Mouse (Mus musculus) lung, postnatal 25 days (tissue): Measurements from ENCODE around the gene Mroh7.
A peak's percentile ranks its signal among the peaks of the same experiment; 100 is the strongest.
"Not testable (repeated sequence)": the region's sequence is repeated elsewhere in the genome, so short reads cannot be mapped to it uniquely, and the experiment has no call there.

Experiments
- DNase-seq: peaks from one replicate; pipeline ENCODE4 v3.0.0; 2022; ENCODE audit warnings: low spot score

The Mroh7 gene

DNA sequence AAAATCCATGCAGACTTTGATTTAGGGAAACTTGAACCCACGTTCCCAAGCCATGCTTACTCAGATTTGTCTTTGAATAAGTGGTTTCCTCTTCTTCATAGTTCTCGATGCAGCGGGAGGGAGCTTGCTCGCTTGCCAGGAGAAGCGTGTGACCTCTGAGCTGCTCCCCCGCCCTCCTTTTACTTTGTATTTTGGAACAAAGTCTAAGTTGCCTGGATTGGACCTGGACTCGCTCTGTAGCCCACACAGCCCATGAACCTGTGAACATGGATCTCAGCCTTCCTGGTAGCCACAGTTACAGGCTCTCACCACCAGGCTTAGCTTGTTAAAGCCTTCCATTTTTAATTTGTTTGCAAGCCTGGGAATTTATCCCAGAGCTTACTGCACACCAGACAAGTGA lies at the start of gene Mroh7:
Mroh7 (minus strand) TSS at position 112 of the 400 bp plus-strand sequence.
- no peak for DNase-seq

DNA sequence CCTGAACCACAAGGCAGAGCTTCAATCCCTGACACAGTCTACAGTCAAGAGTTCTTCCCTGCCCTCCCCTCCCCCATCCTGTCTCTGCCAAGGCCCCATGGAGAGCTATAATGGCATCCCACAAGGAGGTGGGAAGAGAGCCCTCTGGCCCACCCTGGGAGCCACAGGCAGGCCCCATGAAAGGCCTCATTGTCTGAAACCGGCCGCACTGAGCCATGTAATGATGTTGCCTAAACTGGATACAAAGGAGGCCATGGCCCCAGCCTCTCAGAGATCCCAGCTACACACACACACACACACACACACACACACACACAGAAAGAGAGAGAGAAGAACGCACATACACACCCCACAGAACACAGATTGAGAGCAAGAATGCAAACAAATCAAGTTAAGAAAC lies 49.3 kb upstream of the Mroh7 start:
- DNase-seq: no peak

DNA sequence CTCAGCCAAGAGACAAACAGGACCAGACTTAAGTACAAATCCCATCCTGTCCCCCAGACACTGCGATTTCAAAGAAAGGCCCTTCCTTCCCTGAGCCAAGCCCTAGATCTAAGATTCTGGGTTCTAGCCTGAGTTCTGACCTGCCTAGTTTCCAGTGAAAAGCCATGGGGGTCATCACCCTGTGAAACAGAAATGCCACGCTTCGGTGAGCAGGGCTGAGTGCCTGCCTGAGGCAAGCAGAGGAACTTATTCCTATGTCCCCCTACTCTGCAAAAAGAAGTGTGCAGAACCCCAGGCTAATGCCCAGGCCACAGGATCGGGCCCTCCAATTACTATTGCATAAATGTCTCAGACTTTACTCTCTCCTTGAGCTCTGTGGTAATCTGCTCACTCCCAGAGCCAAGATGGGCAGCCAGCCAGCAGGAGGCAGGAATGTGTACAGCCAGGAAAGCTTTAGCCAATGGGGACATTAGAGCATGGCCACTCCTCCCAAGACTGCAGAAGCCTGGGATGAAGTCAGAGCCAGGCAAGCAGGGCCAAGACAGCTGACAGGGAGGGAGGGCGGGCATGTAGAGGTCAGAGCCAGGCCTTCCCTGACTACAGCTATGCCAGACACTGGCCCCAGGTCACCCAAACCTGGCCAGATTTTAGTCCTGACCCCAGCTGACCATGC lies 47.5 kb upstream of the Mroh7 start:
- peak; percentile 96 for DNase-seq

DNA sequence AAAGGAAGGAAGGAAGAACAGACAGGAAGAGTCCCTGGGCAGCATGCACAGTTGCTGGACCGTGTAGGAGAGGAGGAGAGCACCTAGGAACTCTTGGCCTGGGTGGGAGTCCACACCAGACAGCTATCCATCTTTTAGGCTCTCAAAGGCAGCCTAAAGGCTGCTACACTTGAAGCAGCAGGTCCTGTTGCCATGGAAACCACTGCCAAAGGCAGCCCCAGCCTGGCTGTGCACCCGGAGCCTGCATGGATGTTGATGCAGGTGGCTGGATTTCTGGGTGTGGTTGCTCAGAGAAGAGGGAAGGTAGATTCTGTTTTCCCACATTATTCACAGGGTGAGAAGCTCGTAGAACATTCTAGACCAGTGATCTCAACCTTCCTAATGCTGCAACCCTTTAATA lies 46.3 kb upstream of the Mroh7 start:
- DNase-seq: no peak

DNA sequence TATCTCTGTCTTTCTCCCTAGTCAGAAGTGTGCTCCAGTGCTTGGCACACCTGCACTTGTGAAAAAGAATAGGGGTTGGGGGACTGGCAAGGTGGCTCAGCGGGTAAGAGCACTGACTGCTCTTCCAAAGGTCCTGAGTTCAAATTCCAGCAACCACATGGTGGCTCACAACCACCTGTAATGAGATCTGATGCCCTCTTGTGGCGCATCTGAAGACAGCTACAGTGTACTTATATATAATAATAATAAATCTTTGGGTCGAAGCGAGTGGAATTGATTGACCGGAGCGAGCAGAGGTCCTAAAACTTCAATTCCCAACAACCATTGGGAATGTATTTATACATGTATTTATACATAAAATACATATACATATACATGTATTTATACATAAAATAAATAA lies 45.0 kb upstream of the Mroh7 start:
- DNase-seq: not testable (repeated sequence)

DNA sequence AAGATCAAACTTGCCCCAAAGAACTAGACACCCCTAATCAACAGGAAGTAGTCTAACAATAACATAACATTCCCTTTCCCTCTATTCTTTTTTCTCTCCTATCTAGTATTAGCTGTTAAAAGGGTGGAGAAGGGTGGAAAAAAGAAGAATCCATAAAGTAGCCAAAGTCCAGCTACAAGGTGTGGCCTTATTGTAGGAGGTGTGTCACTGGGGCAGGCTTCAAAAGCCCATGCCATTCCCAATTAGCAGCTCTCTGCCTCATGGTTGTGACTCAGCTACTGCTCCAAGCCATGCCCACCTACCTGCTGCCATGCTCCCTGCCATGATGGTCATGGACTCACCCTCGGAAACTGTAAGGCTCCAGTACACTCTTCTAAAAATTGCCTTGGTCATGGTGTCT lies 41.8 kb upstream of the Mroh7 start:
- DNase-seq: no peak

DNA sequence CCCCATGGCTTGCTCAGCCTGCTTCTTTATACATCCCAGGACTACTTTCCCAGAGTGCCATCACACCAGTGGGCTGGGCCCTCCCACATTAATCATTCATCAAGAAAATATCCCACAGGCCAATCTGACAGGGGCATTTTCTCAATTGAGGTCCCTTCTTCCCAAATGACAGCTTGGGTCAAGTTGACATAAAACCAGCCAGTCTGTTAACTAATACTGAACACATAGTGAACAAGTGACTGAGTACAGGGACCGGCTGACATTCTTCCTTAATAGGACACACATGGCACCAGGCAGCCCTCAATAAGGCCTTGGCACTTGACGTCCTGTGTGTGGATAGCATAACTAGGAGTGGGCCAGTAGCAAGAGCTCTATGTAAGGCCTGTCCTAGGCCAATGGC lies 38.6 kb upstream of the Mroh7 start:
- DNase-seq: no peak

DNA sequence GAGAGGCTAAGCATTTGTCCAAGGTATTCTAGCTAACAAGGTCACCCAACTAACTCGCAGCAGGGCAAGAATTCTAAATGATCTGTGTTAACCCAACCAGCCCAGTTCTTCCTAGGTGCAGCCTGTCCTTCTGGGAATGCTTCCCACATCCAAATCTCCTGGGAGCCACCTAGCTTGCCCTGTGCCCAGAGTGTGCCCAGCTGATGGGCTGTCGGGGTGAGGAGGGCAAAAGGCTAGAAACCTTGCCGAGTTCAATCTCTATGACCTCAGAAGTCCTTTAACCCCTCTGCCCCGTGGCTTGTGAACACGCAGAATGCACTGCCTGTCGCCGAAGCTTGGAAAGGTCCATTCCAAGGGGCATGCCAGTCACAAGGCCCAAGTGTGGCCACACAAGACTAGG lies 33.4 kb upstream of the Mroh7 start:
- DNase-seq: no peak

DNA sequence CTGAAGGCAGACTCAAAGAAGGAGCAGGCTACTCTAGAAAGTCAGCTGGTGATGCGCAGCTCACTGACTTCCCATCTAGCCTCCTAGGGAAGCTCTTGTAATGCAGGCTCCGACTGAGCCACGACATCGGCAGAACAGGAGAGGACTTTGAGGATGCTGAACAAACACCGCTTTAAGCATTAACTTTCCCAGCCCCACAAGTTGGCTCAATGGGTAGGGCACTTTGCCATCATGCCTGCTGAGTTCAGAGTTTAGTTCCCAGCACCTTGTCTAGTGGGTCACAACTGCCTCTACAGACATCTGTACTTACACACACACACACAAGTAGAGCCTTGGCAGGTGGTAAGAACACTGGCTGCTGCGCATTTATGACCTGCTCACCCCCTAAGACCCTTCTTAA lies 21.0 kb upstream of the Mroh7 start:
- no peak for DNase-seq

DNA sequence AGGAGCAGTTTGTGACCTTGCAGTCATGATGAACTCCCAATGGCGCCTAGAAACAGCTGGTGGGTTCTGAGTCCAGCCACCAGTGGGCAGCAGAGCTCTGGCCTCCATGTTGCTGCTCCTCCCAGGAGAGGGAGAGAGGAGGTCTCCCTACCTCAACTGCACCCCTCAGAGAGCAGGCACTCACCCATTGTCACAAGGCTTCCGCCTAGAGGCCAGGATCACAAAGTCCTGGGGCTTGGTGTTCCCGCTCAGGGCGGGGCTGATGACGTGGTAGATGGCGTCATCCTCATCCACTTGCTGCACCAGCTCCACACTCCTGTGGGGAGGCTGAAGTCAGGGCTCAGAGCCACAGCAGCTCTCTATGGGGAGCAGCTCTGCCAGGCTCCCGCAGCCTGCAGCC lies 19.0 kb upstream of the Mroh7 start:
- DNase-seq: peak; percentile 54

DNA sequence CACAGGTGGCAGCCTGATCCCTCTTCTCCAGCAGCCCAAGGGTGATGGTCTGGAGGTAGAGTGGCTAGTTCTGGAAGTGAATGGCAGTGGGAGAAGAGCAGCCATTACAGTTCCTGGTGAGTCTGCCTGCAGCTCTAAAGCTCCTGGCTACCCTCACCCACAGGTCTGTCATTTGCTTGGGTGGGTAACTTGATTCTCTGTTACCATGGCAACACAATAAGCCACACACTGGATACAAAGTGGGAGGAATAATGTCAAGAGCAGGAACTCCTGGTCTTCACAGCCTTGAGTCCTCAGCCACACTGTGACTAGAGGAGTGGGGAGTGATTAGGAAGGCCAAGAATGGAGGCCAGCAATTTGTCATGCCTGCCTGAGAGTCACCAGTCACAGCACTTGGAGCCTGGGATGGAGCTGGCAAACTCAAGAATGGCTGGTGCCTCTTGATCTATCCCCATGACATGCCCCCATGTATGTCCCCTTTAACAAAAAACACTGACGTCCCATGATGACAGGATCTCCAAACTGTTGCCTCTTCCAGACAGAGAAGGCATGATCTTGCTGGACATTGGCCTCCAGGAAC lies 16.4 kb upstream of the Mroh7 start:
- no peak for DNase-seq

DNA sequence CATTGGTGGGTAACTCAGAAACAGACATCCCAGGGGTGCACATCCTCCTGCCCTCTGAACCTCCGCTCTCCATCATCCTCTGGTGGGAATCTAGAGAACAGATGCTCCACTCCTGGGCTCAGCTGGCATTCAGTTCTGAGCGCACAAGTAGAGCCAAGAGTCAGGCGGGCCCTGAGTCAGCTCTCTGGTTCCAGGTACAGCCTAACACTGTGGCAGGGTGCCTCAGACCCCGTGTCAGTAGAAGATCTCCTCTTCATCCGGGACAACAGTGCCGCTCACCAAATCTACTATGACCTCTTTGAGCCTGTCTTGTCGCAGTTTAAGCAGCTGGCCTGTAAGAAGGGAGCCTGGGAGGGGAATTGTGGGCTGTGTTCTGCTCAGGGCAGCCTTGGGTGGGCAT lies 15.1 kb upstream of the Mroh7 start:
- DNase-seq: no peak

DNA sequence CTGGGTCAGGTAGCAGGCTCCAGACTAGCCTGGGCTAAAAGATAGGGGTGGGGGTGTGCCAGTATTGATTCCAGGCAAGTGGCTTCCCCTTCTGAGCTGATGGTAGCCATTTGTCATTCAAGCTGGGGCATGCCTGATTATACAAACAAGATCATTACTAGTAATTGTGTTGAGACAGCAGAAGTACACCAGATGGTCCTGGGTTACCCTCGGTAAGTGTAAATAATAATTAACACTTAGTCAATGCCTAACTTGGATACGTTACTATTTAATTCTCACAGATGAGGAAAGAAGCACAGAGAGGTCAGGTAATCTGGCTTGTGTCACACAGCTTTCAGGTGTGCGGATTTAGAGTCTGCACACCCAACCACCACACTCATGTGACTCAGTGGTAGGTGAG lies 7.2 kb upstream of the Mroh7 start:
- DNase-seq: no peak

DNA sequence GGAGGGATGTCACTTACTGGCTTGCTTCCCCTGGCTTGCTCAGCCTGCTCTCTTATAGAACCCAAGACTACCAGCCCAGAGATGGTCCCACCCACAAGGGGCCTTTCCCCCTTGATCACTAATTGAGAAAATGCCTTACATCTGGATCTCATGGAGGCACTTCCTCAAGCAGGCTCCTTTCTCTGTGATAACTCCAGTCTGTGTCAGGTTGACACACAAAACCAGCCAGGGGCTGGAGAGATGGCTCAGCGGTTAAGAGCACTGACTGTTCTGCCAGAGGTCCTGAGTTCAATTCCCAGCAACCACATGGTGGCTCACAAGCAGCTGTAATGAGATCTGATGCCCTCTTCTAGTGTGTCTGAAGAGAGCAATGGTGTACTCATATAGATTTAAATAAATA lies 6.2 kb upstream of the Mroh7 start:
- not testable (repeated sequence) for DNase-seq

DNA sequence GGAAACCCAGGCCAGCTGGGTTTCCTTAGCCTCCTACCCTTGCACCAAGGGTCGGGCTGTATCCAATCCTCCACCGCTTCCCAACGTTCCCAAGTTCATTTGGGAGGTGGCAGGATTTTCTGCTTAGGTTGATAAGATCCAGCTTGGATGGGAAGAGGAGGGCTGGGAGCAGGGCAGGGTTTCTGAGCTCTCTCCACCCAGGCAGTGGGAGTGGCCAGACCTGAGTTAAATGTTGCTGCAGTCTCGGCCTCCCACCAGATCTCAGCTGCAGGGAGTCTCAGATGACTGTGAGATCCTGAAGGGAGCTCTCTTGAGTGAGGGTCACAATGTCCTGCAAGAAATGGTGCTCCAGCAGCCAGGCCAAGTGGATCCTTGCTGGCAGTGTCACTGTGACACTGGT lies 2.9 kb upstream of the Mroh7 start, which contains the start of gene Fam151a:
Fam151a (plus strand) TSS at position 254 of the 400 bp plus-strand sequence.
- DNase-seq: no peak

DNA sequence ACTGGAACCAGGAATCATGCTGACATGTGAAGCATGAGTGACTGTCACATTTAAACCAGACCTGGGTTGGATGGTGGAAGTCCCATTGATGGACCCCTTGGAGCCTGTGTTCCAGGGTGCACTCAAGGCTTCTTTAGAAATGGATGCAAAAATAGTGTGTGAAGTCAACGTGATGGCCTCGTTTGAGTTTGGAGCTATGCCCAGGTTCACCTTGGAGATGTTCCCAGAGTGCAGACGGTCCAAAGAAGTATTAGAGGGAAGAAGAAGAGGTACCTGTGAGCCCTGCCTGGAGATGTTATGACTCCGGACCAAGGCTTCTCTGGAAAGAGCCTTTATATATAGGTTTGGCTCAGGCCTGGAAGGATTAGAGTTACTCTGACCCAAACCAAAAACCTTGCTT lies 10.1 kb downstream of the Mroh7 start:
- no peak for DNase-seq

DNA sequence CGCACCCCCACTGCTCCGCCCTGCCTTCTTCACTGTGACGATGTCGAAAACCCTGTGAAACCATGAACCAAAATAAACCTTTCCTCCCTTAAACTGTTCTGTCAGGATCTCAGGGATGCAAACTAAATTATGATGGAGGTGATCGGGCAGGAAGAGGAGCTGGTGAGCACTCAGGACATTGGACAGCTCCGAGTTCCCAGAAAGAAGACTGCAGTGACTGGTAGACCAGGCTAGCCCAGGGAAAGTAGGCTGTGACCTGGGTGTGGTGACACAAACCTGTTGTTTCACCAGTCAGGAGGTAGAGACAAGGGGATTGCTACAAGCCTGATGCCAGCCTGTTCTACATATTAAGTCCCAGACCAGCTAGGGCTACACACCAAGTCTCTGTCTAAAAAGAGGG lies 17.1 kb downstream of the Mroh7 start:
- DNase-seq: no peak

DNA sequence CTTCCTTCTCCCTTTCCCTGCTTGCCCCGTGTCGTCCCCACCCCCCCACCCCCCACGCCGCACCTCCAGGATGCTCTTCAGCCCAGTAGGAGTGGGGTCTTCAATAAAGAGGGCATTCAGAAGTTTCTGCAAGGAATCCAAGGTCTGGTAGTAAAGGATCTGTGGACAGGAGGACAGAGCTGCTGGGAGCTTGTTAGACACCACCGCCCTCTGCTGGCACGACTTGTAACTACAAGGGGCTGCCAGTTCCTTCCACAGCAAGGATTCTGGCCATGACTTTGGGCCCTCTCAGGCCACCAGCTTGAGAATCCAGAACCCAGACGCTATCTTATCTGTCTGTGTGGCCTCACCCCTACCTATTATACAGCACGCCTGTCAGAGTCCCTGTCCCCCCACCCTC lies 22.3 kb downstream of the Mroh7 start:
- peak; percentile 69 for DNase-seq

DNA sequence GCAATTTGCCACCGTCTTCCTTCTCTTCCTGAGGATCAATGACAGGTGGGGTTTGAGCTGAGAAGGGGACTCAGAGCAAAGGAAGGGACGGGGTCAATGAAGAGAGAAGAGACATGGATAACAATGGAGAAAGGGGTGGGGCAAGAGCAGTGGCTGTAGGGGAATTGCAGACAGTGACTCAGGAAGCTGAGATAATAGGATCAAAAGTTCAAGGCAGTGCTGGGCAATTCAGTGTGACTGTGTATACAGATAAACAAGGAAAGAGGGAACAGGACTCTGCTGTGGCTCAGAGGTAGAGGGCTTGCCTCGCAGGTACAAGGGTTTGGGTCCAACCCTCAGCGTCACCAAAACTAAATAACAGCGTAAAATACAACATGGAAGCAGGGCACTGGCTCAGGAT lies 22.8 kb downstream of the Mroh7 start:
- DNase-seq: no peak

DNA sequence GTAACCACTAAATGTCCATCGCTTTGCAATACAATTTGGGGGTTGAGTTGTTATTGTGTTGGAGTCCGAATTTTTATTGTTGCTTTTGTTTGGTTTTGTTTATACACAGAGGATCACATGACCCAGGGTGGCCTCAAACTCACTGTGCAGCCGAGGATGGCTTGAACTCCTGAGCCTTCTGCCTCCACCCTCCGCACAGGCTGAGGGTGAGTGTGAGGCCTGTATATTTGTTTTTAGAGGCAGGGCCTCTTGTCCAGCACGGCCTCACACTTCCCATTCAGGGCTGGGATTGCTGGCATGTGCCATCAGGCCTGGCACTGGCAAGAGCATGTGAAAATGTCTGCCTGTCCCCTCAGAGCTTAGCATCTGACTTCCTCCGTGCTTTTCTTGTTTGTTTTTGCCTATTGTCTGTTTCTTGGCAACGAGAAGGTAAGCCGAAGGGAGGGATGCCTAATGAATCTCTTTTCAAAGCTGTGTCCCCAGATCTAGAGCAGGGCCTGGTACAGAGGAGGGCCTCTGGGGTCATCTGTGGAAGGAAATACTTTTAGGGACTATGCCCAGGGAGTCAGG lies 25.5 kb downstream of the Mroh7 start:
- DNase-seq: peak; percentile 10

DNA sequence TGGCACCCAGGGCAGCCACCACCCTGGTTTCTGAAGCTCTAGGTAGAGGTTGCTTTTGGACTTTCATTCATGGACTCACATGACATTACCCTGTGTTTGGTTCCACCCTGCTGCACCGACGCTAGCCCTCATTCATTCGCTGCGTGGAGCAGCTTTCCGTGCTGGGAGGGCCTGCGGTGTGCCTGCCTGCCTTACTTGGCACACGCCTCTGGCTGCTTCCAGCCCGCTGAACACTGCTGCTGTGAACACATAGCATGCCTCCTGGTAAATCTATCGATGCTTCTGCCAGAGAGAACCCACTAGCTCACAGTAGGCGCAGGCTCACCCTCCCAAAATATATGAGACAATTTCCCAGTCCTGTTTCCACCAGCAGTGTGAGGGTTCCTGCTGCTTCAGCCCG lies 26.3 kb downstream of the Mroh7 start:
- DNase-seq: no peak

DNA sequence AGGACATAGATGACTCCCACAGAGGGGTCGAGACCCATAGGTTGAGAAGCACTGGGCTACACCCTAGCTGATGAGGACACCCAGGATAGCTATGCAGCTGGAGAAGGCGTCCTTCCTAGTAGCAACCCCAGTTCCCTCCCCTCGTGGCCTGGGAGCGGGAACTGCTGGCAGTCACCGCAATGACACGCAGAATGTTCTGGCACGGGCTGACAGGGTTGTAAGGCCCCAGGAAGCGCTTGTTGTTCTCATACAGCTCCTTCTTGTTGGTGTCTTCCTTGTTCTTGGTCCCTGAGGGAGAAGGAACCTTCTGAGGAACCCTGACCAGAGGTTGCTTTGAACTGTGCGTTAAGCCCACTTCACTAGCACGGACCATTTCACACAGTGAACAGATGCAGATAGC lies 26.8 kb downstream of the Mroh7 start:
- DNase-seq: no peak

DNA sequence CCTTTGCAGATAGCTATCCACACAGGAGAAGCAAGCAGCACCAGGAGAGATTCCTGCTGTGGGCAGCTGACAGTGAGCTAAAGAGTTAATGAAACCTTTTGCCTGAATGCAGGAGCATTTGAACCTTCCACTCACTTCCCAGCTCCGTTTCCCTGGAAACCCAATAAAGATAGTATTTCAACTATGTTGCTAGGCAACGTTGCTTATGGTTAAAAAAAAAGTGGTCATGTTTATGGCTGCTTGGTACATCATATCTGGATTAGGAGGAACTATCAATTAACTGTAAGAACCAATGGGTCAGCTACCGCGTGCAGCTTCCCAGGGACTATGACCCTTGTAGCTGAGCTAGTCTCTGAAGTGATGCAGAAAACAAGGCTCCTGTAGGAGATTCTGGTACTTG lies 29.9 kb downstream of the Mroh7 start:
- DNase-seq: no peak

DNA sequence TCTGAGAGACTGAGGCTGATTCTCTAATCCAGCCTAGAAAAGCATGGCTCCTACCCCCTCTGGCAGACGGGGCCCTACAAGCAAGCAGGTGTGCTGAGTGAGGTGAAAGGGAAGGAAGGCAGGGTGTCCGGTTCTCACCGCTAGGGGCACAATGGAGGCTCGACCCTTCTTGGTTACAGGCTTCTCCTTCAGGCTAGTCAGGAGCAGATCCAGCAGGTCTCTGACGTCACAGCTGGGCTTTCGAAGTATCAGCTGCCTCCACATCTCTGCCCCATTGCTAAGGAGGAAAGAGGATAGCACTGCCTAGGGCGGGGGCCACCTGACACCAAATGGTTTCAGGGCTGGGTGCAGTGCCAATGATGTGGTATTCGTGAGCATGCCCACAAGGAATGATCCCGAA lies 30.7 kb downstream of the Mroh7 start:
- peak; percentile 9 for DNase-seq
